Mouse (Mus musculus) hindbrain, postnatal 0 days (tissue): ENCODE data around the gene Gm21865. TPM values are rescaled to one million over a fixed set of nuclear protein-coding genes. Genes with fewer than 3 reads are reported as not detected.
"Not testable (repeated sequence)": the region's sequence is repeated elsewhere in the genome, so short reads cannot be mapped to it uniquely, and the experiment has no call there.

Experiments used
- ATAC-seq: fragments of 200-750 bp; cut with Nextera tagmentation; 2 replicates; pipeline ENCODE4 v1.8.0; 2017; ENCODE audit warnings: mild to moderate bottlenecking, moderate TSS enrichment, moderate library complexity
- DNase-seq: peaks from one replicate; pipeline ENCODE4 v3.0.0-alpha.2; 2015; ENCODE audit warnings: low spot score
- H3K27ac ChIP-seq: fragments of 300-500 bp; sonication (generic); 2 replicates; pipeline ENCODE4 v1.5.1; 2014; ENCODE audit warnings: mild to moderate bottlenecking
- H3K27me3 ChIP-seq: fragments of 300-500 bp; sonication (generic); 2 replicates; pipeline ENCODE4 v1.6.1; 2014; ENCODE audit warnings: low read length, mixed read lengths; ENCODE audit not compliant: insufficient read depth
- H3K36me3 ChIP-seq: fragments of 300-500 bp; sonication (generic); 2 replicates; pipeline ENCODE4 v1.6.1; 2014; ENCODE audit warnings: low read length, mixed read lengths; ENCODE audit not compliant: insufficient read depth
- H3K4me1 ChIP-seq: fragments of 300-500 bp; sonication (generic); 2 replicates; pipeline ENCODE4 v1.6.1; 2014; ENCODE audit warnings: antibody characterized with exemption, low read length, mixed read lengths; ENCODE audit not compliant: insufficient read depth
- H3K4me2 ChIP-seq: fragments of 300-500 bp; sonication (generic); 2 replicates; pipeline ENCODE4 v1.6.1; 2014; ENCODE audit warnings: low read depth, mild to moderate bottlenecking, low read length, moderate library complexity, mixed read lengths
- H3K4me3 ChIP-seq: fragments of 300-500 bp; sonication (generic); 2 replicates; pipeline ENCODE4 v1.5.1; 2014; ENCODE audit warnings: low read length
- H3K9ac ChIP-seq: fragments of 300-500 bp; sonication (generic); replicated peaks from 2 replicates; pipeline ENCODE4 v1.6.1; 2014; ENCODE audit warnings: mild to moderate bottlenecking, low read length, moderate library complexity, mixed read lengths
- H3K9me3 ChIP-seq: fragments of 300-500 bp; sonication (generic); 2 replicates; pipeline ENCODE4 v1.6.1; 2016; ENCODE audit warnings: low read length, mixed read lengths
- WGBS: fragments of 180-500 bp; shearing (Covaris S2); extraction: QIAGEN DNeasy Blood & Tissue Kit; methylation state at CpG from one replicate; pipeline ENCODE4 v1.1.7; 2014; 5-methylcytosine and 5-hydroxymethylcytosine counted together
- polyA plus RNA-seq: library from polyadenylated mRNA; unstranded; fragments of >200 nt; fragmentation: Nextera tagmentation; extraction: Ambion mirVana; gene quantifications from 2 replicates; pipeline ENCODE4 v1.2.1, GENCODE M21; 2015
- total RNA-seq: library from RNA; depleted of rRNA; stranded (reverse); fragments of >200 nt; gene quantifications from 2 replicates; pipeline ENCODE4 v1.2.3, GENCODE M21; 2014; rRNA removed

Gm21865 gene
- not detected in 2 replicates for total RNA-seq
- not detected in 2 replicates for polyA plus RNA-seq

DNA sequence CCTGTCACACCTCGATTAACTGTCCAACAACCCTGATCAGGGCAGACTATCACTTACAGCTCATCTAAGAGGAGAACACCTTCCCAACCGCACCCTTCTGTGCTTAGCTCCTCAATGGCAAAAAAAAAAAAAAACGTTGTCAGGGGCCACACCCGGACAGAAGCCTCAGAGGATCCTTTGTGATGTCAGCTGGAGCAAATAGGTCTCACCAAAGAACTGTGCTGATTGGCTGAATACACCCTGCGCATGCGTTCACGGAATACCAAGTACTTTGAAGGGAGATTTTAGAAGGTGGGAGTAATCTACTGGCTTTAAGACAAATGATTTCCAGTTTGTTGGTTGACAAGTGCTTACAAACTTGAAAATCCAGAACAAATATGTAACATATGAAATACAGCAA, at the start of gene Gm21865:
Gm21865 (minus strand) TSS at position 101 of the 400 bp plus-strand sequence.
- not testable (repeated sequence) for H3K9me3 ChIP-seq, H3K4me1 ChIP-seq, DNase-seq, H3K4me3 ChIP-seq, H3K9ac ChIP-seq, H3K36me3 ChIP-seq, H3K27me3 ChIP-seq, H3K27ac ChIP-seq, H3K4me2 ChIP-seq, ATAC-seq
- no CpG with 5 or more reads among the region's 7 CpGs for WGBS

Other genes with a start within 250 kb of the Gm21865 start
- gene Gm21882, start 64.6 kb upstream of the Gm21865 start, total RNA-seq: not detected in 2 replicates
- not detected in 2 replicates for gene Gm21882, start 64.6 kb upstream of the Gm21865 start, polyA plus RNA-seq